Mouse (Mus musculus) lung, postnatal 14 days (tissue): Measurements from ENCODE around the gene Fam169a.
A peak's percentile ranks its signal among the peaks of the same experiment; 100 is the strongest.
"Not testable (repeated sequence)": the region's sequence is repeated elsewhere in the genome, so short reads cannot be mapped to it uniquely, and the experiment has no call there.

Experiments
- DNase-seq: peaks from one replicate; pipeline ENCODE4 v3.0.0; 2021

Fam169a gene

DNA sequence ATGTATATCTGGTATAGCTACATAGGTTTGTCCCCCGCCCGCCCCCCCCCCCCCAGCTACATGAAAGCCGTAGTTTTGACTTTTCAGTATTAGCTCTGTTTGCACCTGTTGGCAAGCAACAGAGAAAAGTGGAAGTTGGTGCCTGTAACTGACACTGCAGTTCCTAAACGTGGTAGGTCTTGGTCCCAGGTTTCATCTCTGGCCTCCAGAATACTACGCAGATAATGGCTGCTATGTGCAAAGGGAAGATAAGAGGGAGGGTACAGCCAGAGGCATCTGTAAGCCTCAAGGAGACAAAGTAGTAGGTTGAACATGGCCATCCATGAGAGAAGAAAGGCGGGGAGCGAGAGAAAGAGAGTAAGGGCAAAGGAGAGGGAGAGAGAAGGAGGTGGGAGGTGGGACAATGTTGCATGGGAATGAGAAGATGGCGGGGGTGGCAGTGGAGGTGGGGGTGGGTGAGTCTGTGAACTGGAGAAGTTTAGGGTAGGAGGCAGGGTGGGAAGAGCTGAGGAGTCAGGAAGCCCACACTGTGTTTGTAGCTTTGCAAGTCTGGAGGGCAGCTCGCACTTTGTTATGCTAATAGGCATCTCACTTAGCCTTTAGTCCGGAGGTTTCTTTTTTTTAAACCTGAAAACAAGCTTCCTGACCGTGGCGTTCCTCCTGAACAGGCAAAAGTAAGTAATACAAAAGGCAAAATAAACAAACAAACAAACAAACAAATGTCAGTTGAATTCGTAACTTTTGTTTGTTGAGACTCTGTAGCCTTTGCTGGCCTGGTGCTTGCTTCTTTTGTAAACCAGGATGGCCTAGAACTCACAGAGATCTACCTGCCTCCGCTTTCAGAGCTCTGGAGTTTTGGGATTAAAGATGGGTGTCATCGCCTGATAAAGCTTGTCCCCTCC lies at the start of gene Fam169a:
Gene Fam169a, plus strand, starts transcription at position 638 of the 902 bp plus-strand sequence.
- DNase-seq, result no peak

GRCm38 (mm10) chr13:97017711-97018110 lies 49.4 kb upstream of the Fam169a start:
- DNase-seq, result no peak

DNA sequence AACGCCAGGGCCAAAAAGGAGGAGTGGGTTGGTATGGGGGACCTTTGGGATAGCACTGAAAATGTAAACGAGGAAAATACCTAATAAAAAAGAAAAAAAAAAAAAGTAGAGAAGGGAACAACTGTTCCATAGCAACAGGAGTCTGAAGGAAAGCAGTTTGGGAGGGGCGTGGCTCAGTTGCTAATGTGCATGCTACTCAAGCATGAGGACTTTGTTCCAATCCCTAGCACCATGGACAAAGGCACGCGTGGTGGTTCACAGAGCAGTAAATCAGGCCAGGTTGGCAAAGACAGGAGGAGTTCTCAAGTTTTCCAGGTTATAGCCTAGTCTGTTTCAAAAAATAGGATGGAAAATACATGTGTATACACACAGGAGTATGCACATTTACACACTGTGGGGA lies 47.0 kb upstream of the Fam169a start:
- DNase-seq, result no peak

DNA sequence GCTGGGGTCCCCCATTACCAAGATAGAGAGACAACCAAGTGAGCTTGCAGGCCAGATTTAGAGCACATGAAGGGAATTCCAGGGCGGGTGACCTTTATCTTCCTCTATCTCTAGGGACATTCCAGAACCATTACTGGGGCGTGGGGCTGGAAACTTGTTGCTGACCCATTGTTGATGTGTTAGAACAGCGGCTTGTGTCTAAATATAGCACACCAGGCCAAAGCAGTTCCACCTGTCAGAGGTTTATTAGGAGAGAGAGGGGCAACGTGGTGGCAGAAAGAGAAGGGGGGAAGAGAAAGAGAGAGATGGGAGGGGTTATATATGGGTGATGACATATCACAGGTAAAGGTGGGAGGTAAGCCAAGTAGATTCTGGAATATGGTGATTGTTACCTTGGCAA lies 45.2 kb upstream of the Fam169a start:
- no peak for DNase-seq

DNA sequence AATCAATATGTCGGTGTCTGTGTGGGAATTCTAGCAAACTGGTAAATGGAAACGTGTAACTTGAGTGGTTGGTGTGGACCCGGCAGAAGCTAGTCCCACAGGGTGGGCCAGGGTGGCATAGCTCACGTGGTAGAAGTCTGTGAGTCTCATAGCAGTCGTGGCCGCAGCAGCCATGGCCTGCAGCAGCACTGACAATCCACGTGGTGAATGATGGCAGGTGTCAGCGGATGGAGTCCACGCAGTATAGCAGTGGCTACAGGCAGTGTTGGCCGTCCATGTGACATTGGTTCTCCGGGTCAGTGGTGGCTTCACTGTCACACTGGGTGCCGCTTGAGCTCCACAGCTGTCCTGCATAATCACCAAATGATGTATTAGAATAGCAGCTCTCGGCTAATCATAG lies 37.0 kb upstream of the Fam169a start:
- no peak for DNase-seq

GRCm38 (mm10) chr13:97034262-97034661 lies 32.8 kb upstream of the Fam169a start, which contains the start of gene 1700029F12Rik:
1700029F12Rik (minus strand) TSS chr13:97034362.
- no peak for DNase-seq

GRCm38 (mm10) chr13:97051158-97051557 lies 15.9 kb upstream of the Fam169a start:
- no peak for DNase-seq

GRCm38 (mm10) chr13:97052667-97053066 lies 14.4 kb upstream of the Fam169a start:
- peak; percentile 68 for DNase-seq

GRCm38 (mm10) chr13:97053844-97054243 lies 13.2 kb upstream of the Fam169a start:
- DNase-seq, result peak; percentile 55

- no peak for DNase-seq
Measured at GRCm38 (mm10) chr13:97057817-97058216, 9.3 kb upstream of the Fam169a start.

- DNase-seq, result no peak
Measured at GRCm38 (mm10) chr13:97059746-97060145, 7.3 kb upstream of the Fam169a start.

DNA sequence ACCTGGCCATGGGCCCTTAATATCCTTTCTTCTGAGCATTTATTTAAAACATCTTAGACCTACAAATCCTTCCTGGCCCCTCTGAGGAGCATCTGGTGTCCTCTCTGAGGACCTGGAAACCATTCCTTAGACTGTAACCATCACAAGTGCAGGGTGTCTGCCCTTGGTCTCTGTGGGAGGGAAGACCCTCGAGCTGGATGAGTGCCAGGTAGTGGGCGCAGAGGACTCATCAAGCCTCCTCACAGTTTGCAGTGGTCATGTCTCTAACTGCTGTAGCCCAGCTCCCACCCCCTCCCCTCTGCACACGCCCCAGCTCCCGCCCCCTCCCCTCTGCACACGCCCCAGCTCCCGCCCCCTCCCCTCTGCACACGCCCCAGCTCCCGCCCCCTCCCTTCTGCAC lies 6.8 kb upstream of the Fam169a start:
- no peak for DNase-seq

GRCm38 (mm10) chr13:97062151-97062550 lies 4.9 kb upstream of the Fam169a start:
- no peak for DNase-seq

DNA sequence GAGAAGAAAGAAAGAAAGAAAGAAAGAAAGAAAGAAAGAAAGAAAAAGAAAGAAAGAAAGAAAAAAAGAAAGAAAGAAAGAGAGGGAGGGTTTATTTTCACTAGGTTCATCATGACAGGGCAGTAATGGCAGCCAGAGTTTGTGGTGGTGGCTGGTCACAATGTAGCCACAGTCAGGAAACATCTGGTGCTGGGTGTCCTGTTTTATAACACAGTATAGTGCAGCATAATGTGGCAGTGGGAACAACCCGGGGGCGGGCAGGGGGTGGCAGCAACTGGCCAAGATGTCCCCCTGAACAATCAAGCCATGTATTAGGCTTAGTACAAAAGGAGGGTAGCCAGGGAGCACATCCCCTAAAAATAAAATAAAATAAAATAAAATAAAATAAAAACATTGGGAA lies 3.7 kb upstream of the Fam169a start:
- DNase-seq, result no peak

DNA sequence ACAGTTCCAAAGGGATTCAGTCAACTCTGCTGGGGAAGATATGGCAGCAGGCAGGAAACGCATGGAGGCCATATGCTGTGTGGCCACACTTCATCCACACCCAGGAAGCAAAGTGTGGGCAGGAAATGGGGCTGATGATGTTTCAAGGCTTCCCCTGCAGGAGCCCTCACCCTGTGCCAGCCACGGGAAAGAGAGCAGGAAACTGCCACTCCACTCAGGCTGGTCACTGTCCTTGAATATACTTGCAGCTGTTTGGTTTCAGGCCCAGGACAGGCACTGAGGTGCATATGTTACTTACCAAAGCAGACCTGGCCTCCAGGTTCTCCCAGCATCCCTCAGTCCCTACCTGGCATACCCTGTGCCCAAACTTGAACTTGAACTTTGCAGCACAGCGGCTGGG lies 2.7 kb upstream of the Fam169a start:
- DNase-seq, result no peak

GRCm38 (mm10) chr13:97064844-97065621 lies 2.1 kb upstream of the Fam169a start:
- not testable (repeated sequence) for DNase-seq

DNA sequence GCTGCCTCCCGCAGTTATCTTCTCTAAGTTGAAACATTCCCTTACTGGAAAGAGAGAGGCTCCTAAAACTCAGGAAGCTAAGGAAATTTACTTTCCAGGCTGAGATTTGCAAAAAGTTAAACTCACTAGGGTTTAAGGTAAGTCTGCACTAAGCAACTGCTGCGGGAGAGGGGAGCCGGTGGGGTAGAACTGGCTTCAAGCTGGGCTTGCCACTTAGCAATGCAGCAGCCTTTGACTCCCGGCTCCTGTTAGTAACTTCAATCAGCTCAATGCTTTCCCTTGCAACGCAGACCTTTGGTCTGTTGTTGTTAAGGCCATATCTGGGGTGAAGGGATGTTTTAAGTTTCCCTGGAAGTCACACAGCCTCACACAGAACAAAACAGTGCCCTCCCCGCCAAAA lies 605 bp downstream of the Fam169a start:
- no peak for DNase-seq

DNA sequence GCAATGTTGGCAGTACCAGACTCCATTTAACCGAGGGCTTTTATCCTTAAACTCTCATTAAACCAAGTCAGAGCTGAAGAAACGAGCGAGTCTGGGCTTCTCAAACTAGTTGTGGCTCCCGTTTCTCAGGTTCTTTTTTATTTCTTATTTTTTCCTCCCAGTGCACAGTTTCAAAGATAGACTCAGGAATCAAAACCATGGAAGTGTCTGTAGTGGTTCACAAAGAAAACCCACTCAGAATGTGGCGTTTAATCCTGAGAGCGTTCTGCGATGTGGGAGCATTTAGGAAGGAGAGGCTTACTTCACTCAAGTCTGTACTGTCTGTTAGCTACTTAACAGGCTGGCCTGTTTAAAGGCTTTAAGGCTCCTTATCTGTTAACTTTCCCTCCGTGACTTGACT lies 1.1 kb downstream of the Fam169a start:
- no peak for DNase-seq

DNA sequence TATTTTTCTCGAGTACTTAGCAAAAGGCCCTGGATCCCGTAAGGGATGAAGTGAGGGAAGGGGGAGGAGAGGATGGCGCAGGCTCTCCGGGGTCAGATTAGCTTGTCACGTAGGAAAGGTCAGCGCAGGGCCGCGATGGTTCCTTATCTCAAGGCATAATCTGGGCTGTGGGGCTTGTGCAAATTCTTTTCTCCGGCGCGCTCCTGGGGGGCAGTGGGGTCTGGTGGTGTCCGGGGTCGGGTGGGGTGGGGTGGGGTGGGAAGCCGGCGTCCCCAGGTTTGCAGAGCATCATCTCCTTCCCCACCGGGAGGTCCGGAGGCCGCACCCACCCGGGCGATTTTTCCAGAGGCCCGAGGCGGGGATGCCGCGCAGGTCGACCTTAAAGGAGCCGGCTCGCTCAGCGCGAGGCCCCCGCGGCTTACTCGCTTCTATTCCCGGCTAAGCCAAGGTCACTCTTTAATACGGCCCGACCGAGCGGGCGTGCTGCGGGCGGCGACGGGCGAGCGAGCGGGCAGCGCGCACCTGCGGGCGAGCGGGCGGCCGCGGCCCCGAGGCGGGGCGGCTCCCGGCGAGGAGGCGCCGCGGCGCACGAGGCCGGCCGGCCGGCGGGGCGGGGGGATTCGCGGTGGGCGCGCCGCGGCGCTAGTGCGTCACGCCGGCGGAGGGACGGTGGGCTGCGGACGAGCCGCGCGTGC lies 4.0 kb downstream of the Fam169a start:
- DNase-seq, result no peak

DNA sequence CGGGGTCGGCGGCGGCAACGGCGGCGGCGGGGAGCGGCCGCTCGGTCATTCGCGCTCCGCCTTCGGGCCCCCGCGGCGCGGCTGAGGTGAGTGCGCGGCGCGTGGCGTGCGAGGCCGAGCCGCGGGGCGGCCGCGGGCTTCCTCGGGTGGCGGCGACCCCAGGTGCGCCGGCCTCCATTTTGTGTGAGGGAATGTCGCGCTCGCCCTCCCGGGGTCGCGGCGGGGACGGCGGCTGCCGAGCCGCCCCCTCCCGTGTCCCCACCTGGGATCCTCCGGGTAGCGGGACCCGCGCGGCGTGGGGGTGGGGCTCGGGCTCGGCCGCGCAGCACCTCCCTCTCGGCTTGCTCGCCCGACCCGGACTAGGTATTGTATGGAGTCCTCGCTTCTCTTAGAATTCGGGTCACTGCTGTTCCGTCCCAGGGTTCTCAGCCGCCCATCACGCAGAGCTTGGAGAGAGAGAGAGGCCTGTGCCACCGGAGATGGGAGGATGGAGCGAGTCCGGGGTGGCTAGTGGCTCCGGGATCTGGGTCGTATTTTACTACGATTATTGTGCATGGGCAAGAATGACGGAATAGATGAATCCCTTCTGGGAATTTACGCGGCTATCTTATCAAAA lies 4.6 kb downstream of the Fam169a start:
- DNase-seq, result no peak

- DNase-seq, result no peak
Measured at GRCm38 (mm10) chr13:97073497-97073896, 6.4 kb downstream of the Fam169a start.

- DNase-seq, result no peak
Measured at GRCm38 (mm10) chr13:97077556-97077955, 10.5 kb downstream of the Fam169a start.

DNA sequence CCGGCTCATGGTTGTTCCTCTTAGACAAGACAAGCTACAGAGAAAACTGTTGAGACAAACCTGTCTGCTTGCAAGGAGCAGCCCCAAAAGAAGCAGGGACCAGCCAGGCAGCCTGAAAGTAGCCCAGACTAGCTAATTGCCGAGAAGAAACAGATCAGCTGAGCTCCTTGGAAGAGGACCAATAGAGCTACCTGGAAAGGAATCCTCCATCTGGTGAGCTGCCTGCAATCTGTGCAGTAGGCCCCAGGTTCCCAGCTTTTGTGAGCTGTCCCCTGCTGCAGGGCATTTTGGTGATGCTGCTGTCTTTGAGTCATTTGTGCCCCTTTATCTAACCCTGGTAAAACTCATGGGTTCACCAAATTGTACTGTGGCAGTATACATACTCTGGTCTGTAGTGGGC lies 13.1 kb downstream of the Fam169a start:
- DNase-seq, result no peak
